Mouse (Mus musculus): Measurements from ENCODE around the gene Tmem121.
"Not testable (repeated sequence)": the region's sequence is repeated elsewhere in the genome, so short reads cannot be mapped to it uniquely, and the experiment has no call there.

Tmem121 gene

DNA sequence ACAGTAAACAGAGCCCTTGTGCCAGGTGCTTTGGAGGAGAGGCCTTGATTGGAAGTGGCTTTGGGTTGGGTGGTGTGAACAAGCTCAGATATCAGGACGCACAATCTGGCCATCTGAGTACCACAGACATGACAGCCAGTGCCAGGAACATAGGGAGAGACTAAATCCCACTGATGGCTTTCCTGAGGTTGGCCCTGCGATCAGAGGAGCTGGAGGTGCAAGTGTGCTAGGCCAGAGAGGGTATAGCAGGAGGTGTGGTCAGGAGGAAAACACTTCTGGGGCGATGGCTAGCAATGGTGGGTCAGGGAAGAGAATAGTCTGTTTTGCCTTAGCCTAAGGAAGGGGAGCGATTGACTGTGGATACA is 1.3 kb downstream of the Tmem121 start:
- DNase-seq (ENCODE audit: low spot score in 2 of 2) = no peak

DNA sequence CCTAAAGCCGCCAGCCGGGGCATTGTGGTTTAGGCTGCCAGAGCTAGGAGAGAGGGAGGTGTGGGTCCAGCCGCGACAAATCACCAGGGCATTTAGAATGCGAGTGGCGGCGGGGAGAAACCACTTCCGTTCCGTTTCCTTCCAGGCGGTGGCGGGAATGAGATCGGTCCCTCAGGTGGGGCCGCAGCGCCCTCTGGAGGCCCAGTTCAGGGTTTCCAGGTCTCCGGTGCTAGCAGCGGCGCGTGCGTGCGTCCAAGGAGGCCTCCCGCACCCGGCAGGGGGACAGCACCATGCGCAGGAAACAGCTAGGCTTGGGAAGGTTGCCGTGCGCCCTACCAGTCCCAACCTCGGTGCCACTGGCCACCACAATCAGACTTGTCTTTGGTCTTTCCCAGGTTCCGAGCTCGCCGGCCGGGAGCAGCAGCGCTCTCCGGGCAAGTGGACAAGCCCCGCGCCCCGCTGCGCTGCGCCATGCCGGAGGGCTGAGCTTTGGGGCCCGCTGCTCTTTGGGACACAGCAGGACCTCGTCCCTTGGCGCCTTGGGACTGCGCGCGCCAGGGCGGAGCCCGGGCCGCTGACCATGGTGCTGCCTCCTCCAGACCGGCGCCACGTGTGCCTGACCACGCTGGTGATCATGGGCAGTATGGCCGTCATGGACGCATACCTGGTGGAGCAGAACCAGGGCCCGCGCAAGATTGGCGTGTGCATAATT is 2.0 kb downstream of the Tmem121 start:
- peak; percentile 71 to 73 for DNase-seq (ENCODE audit: low spot score in 2 of 2)

- no peak for DNase-seq (ENCODE audit: low spot score in 2 of 2)
Observed at GRCm38 (mm10) chr12:113188349-113189055, 2.8 kb downstream of the Tmem121 start.

DNA sequence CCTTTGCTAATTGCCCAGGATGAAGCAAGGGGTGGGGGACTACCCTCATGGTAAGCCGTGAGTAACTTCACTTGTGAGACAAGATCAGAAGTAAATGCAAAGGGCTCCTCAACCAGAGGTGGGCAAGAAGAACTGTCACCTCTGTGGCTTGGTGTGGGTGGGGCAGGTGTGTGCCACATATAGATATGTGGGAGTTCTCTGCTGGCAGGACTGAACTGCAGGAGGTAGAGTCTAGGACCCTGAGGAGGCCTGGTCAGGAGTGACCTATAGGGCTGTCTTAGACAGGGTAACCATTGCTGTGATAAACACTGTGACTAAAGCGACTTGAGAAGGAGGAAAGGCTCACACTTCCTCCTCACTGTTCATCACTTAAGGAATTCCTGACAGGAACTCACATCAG is 7.7 kb downstream of the Tmem121 start:
- no peak for DNase-seq (ENCODE audit: low spot score in 2 of 2)

DNA sequence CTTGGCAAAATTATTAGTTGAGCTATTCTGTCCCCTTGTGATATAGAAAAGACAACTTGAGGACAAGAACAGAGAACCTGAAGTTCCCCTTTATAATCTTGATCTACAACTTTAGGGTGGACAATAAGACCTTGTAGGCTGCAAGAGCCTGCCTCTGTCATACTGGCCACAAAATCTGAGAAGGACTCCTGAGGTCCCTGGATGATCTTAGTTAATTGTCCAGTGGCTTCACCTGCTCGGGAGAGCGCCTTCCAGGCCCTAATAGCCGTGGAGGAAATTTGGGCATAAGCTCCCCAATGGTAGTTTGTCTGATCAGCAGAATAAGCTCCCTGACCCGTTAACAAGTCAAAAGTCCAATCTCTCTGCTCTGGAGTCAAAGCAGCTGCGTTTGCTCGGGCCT is 13.4 kb downstream of the Tmem121 start:
- DNase-seq (ENCODE audit: low spot score in 2 of 2) = not testable (repeated sequence)

- no peak for DNase-seq (ENCODE audit: low spot score in 2 of 2)
Observed at GRCm38 (mm10) chr12:113201301-113201700, 15.6 kb downstream of the Tmem121 start.

DNA sequence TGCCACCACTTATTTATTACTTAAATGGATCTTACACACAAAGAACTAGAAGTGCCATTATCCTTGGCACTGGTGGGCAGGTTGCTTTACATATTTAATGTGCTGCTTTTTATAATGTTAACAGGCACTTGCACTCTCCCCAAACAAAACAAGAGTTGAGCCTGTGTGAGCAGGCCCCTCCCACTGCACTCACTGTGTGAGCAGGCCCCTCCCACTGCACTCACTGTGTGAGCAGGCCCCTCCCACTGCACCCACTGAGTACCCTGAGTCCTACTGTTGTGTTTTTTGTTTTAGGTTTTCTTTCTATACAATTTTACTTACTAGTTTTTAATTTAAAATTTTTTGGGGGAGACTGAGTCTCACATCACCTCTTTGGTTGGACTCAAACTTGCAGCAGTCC is 16.3 kb downstream of the Tmem121 start:
- DNase-seq (ENCODE audit: low spot score in 2 of 2) = no peak

DNA sequence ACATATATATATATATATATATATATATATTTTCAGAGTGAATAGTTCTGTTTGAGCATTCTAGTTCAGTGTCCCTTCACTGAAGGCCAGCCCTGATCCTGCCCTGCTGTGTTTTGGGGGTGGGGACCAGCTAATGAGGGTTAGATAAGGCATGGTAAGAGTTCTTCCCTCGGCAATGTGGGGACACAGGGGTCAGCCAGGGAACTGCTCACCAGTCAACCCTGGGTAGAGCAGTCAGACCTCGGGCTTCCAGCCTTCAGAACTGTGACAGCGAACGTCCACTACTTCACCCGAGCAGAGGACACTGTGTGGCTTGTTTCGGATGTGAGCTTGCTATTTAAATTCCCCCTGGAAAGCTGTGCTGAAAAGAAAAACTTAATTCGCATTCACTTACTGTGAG is 17.8 kb downstream of the Tmem121 start:
- DNase-seq (ENCODE audit: low spot score in 2 of 2) = no peak

GRCm38 (mm10) chr12:113205251-113205942 is 19.7 kb downstream of the Tmem121 start:
- no peak for DNase-seq (ENCODE audit: low spot score in 2 of 2)

GRCm38 (mm10) chr12:113207737-113208136 is 22.0 kb downstream of the Tmem121 start:
- no peak for DNase-seq (ENCODE audit: low spot score in 2 of 2)

GRCm38 (mm10) chr12:113210586-113211378 is 25.1 kb downstream of the Tmem121 start:
- DNase-seq (ENCODE audit: low spot score in 2 of 2) = no peak

GRCm38 (mm10) chr12:113211772-113212171 is 26.0 kb downstream of the Tmem121 start:
- DNase-seq (ENCODE audit: low spot score in 2 of 2) = no peak

DNA sequence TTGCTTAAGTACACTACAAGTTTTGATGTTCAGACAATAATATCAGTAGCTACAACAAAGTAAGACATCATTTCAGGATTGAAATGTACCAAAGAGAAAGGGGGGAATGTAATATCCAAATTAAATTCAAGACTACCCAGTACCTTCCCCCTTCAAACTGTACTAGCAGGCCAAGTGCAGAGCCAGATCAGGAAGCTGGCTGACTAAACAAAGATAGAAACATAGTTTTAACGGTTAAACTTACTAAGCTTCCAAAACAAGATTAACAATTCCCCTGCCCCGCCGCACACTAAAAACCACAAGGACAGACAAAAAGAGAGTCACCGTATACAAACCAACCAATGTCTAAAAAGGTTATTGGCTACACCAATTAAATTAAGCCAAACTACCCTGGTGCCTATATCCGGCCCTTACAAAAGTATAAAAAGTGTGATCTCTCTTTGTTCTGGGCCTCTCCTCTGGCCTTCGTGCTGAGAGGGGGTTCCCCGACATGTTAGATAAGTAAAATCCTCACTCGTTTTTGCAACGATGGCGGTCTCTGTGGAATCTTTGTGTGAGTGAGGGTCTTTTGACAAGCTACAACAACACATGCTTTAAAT is 26.7 kb downstream of the Tmem121 start:
- DNase-seq (ENCODE audit: low spot score in 2 of 2) = no peak

DNA sequence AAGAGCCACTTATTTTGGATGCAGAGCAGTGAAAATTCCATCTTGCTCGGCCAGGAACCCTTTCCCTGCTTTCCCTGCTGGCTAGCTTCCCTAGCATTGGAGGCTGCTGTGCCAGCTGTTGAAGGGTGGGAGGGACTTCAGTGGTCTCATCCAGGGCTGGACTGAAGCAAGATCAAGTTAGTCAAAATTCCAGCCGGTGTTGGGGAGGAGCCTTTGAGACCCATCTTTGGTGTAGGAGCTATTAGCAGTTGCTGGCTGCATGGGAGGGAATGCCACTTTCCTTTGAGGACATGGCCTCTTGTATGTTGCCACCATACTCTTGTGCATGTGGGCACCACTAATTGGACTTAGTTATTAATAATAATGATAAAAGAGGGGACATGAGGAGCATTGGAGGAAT is 27.5 kb downstream of the Tmem121 start:
- DNase-seq (ENCODE audit: low spot score in 2 of 2) = no peak

- DNase-seq (ENCODE audit: low spot score in 2 of 2) = no peak
Observed at GRCm38 (mm10) chr12:113214072-113214808, 28.5 kb downstream of the Tmem121 start.

DNA sequence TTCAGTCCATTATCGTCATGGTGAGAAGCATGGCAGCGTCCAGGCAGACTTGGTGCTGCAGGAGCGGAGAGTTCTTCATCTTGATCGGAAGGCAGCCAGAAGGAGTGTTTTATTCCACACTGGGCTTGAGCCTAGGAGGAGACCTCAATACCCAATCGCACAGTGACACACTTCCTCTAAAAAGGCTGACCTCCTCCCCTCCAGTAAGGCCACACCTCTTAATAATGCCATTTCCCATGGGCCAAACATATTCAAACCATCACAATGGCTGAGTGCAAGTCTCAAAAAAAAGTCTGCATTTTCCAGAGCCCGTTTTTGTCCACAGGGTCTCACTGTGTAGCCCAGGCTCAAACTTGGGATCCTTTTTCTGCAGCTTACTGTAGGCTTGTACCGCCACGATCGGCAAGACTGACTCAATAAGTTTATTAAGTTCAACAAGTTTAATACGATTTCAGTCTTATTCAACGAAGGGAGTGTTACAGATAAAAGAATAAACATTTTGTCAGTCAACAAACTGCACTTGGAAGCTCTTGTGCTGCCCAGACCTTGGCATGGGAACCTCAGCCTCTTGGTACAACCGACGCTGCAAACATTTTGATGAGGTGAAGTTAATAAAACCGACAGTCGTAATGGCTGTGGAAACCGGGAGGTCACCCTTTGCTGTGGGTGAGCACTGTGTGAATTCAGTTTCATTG is 29.4 kb downstream of the Tmem121 start:
- DNase-seq (ENCODE audit: low spot score in 2 of 2) = no peak

DNA sequence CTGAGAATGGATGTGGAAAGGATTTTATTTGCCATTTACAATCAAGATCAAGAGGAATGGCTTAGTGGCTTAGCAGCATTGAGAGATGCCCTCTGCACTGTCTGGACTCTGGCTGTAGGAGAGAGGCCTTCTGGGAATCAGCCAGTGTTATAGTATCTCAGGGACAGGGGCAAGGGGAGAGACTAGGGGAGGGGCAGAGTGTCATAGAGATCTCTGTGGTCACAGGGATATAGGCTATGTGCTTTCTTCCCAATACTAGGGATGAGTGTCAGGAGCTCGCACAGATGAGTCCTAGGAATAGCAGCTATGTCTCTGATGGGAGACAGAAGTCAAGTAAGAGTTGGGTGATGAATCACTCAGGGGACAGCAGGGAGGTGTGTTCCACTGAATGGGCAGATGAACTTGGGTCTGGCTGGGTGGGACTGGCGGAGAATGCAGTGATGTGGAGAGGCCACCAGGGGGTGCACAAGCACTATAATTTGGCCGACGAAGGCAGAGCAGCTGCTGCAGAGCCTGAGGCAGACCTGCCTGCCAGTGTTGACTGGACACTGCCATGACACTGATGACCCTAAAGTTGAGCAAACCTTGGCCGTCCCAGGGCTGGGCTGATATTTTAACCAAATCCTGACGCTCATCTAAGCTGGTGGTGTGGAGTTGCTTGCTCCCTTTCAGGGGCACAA is 30.1 kb downstream of the Tmem121 start:
- peak in 1 of 2 experiments; percentile 53 for DNase-seq (ENCODE audit: low spot score in 2 of 2)

- DNase-seq (ENCODE audit: low spot score in 2 of 2) = peak; percentile 76 to 83
Observed at GRCm38 (mm10) chr12:113217306-113218242, 31.8 kb downstream of the Tmem121 start.

DNA sequence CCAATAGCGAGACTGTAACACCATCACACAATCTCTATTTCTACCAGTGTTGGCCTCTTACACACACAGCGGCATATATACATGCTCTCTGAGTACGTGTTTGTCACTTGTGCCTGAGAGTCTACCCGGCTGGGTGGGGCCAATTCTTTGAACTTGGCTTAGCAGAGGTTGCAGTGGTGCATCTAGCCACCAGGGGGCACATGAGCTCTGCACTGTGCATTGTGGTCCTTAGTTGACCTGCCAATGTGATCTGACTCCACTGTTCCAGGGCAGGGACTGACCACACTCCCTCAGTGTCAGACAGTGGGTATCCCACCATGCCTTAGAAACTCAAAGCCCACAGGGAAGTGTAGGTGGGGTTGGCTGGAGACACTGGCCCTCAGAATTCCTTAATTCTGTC is 34.1 kb downstream of the Tmem121 start:
- peak; percentile 65 to 69 for DNase-seq (ENCODE audit: low spot score in 2 of 2)

All from spleen, postnatal 36 days (tissue).